Mouse (Mus musculus) right cerebral cortex, postnatal 4 days (tissue): ENCODE data around the gene Cers2.

Source experiments
- DNase-seq: peaks from one replicate; pipeline ENCODE4 v3.0.0-alpha.2; 2022

The Cers2 gene

DNA sequence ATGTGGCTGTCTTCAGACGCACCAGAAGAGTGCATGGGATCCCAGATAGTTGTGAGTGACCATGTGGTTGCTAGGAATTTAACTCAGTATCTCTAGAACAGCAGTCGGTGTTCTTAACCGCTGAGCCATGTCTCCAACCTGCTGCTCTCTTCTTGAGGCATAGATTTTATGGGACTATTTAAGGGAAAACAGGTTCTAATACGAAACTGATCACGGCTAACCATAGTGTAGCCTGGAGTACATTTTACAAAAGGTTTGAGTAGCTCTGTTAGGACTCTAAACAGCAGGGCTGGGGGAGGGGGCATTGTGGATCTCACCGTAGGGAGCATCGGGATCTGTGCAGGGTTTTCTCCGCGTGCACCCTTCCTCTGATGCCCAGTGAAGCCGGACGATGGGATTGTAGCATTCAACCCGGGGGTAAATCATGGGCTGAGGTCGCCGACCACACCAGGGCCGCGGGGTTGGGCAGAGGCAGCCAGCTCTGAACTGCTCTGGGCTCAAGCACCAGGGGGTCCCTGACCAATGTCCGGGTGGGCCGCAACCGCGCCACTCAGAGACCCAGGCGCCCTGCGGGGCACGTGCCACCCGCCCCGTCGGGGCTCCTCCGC, at the start of gene Cers2:
Cers2 (plus strand) TSS at position 306 of the 608 bp plus-strand sequence.
- no peak for DNase-seq

DNA sequence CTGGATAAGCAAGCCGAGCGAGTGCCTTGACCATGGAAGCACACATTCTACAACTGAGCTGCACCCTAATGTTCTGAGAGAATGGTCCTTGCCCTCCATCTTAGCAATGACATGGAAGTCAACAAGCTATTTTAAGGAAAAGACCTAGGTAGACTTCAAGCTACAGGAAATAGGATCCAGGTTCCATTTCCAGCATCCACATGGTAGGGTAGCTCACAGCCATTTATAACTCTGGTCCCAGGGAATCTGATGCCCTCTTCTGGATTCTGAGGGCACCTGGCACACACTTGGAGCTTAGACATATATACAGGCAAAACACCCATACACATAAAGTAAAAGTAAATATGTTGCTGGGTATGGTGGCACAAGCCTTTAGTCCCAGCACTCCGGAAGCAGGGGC, 48.5 kb upstream of the Cers2 start:
- DNase-seq = no peak

DNA sequence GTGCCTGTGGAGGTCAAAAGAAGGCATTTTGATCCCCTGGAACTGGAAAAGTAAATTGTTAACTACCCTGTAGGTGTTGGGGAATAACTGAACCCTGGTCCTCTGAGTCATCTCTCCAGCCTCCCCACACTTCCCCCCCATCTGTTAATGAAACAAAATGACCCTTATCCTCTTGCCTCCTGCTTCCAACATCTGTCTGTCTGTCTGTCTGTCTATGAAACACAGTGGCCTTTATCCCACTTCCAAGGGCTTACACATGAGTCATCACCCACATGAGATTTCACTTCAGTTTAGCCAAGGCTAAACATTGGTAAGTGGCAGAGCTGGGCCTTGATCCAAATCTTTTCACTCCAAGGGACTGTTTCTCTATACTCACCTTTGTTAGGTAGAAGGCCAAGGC, 46.7 kb upstream of the Cers2 start:
- no peak for DNase-seq

DNA sequence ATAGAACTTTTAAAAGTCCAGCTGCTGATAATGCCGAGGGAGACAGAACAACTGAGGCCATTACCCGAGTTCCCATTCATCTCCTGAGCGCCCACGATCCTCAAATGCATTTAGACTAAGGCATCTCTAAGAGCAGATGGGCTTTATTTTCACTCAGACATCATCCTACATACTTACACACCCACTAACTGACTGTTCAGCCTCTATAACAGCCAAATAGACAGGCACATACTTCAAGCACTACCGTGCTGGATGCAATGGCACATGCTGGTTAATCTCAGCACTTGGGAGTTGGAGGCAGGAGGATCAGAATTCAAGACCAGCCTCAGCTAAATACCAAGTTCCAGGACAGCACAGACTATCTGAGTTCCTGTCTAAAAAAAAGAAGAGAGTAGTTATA, 44.8 kb upstream of the Cers2 start:
- DNase-seq = no peak

DNA sequence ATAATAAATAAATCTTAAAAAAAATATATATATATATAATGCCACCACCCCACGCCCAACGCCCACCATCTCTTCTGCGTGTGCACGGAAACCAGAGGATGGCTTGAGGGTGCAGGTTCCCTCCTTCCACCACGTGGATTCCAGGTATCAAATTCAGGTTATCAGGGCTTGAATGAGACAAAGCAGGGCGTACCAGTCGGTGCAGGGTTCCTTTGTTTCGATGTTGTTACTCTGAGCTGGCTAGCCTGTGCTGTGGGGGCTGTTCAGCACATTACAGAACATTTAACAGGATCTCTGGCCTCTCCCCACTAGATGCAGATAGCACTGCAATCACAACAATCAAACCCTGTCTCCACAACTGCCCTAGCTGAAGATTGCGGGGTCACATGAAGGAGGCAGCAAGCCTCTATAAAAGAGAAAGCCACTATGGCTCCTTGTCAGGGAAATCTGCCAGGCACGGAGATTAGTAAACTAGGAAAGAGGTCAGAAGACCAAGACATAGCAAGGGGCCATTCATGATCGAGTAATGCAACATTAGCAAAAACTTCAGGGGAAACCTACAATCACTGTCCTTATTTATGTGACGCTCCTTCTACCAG, 43.7 kb upstream of the Cers2 start:
- no peak for DNase-seq

DNA sequence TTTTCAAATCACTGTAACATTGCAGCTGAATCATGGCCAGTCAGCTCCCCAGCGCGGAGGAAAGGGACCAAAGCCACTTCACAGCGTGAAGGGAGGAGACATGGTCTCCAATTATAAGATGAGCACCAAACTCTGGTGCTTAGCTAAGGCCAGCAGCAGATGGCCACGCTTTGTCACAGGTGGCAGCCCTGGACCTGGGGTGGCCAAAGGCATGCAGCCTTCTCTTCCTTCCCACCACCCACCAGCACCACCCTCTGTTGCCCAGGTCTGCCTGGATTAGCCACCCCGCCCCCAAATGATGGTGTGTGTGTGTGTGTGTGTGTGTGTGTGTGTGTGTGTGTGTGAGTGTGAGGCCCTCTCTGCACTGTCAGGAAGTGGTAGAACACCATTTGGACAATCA, 41.1 kb upstream of the Cers2 start:
- no peak for DNase-seq

DNA sequence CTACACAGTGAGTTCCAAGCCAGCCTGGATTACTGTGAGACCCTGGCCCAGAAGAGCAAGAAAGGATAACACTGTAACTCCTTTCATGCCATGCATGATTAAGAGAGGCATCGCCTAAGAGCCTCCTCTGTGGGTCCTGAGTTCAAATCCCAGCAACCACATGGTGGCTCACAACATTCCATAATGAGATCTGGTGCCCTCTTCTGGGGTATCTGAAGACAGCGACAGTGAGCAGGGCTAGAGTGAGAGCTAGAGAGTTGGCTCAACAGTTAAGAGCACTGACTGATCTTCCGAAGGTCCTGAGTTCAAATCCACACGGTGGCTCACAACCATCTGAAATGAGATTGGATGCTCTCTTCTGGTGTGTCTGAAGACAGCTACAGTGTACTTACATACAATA, 40.1 kb upstream of the Cers2 start:
- no peak for DNase-seq

DNA sequence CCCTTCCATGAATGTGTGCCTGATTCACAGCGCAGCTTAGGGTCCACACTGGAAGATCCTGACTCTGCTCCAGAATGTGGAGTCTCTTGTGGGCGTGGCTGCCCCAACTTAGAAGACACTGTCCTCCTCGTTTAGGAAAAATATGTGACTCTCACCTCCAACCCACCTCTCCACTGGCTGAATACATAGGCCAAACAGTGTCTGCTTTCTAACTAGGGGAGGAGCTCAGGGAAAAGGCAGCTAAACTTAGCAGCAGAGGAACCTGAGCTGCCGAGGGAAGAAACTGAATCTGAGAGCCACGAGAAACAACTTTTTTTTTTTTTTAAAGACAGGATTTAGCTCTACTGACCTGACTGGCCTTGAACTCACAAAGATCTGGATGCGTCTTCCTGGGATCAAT, 39.4 kb upstream of the Cers2 start:
- no peak for DNase-seq

DNA sequence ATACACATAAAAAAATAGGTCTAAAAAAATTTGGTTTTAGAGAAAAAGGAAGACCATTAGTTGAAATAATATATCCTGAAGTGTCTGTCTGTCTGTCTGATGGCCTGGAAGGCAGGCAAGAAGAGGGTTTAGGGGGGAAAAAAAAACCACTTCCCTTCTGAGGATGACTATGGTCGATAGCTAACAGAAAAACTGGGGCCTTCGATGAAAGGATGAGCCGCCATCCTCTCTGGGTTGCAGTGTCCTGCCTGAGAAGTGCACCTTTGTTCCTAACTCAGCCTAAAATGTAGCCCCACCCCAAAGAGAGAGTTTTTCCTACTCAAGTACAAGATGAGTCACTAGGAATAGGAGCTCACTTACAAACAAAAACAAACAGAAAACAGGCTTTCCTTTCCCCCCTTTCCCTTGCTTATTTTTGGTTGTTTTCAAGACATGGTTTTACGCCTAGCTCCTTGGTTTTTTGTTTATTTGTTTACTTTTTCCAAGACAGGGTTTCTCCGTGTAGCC, 38.1 kb upstream of the Cers2 start:
- DNase-seq = no peak

DNA sequence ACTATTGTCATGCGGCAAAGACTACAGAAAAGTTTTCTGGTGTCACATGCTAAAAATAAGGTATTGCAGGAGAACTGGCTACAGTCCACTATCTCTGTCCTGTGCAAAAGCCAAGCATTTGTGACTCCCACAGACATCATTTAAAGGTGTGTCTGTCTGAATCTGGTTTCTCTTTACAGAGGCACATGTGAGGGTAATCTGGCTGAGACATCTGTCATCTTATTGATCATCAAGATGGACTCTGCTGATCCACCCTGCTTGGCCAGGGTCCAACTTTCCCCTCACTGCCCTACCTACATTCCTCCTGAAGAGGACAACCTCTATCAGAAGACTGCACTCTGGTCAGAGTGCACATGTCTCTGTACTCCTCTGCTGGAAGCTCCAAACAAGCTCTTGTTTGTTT, 37.4 kb upstream of the Cers2 start:
- no peak for DNase-seq

DNA sequence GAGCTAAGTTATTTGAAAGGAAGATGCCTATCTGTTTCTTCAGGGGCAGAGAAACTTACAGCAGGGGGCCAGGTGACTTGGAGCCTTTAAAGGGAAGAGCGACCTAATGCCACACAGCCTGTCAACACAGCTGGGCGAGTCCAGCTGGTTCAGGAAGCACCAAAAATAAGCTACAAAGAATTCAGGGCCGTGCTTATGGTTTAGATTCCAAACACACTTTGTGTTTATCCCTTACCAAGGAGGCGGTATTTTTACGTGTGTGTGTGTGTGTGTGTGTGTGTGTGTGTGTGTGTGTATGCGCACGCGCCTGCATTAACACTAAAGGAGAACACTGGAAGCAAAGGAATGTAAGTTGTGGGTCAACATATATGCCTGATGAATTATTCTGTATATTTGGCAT, 33.8 kb upstream of the Cers2 start:
- peak; percentile 29 for DNase-seq

DNA sequence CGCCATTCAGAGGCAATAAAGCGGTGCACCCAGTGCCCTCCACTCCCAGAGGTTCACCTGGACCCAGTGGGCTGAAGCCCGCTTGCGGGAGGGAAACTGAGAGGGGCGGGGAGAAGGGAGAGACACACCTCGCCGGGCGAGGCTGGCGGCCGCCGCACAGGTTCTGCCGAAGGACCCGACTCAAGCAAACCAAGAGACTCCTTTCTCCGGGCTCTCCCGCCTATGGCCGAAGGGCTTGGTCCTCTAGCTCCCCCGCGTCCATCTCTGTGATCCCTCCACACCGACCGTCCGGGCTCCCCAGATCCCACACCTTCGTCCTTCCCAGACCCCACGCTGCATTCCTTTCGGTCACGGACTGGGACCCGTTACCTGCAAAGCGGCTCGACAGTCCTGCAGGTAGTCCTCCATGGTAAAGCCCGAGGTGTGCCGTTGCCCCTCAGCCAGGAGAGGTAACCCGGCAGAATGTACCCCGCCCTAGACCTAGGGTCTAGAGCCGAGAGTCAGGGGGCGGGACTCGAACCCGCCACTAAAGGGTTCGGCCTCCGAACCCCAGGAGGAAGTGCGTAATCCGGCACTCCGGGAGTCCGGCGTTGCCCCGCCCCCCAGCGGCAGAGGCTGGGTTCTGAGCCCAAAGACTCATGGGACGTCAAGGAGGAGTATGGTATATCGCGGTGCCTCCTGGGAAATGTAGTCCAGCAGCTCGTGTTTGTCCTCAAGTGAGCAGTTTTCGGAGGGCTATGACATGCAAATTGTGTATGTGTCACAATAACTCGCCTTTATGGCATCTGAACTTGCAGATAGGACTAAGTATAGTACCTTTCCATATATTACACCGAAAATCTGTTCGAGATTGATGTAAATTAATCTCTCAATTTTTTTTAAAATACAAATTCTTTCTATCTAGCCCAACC, 33.1 kb upstream of the Cers2 start, which contains the start of the genes Mindy1 and Prune1:
Mindy1 (plus strand) TSS at position 130 of the 911 bp plus-strand sequence.
Prune1 (minus strand) TSS at position 861 of the 911 bp plus-strand sequence.
- DNase-seq = peak; percentile 99

DNA sequence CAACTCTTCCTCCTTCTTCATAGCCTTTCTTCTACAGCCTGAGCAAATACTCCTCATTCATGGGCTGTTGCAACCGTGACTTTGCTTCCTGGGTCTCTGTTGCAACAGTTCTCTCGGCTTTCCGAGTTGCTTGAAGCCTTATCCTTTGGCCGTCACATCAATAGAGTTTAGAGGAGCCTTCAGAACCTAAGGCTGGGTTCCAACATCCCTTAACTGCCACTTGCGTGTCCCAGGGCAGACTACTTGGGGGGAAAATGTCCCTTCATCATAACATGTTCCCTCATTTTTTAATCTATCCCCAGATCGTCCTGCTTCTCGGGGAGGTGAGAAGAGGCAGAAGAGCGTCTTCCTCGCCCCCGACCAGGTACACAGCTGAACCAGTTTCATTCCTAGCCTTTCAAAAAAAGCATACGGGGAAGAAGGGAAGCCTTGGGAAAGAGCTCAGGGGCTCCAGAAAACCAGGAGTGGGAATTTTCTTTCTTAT, 32.2 kb upstream of the Cers2 start:
- DNase-seq = no peak

DNA sequence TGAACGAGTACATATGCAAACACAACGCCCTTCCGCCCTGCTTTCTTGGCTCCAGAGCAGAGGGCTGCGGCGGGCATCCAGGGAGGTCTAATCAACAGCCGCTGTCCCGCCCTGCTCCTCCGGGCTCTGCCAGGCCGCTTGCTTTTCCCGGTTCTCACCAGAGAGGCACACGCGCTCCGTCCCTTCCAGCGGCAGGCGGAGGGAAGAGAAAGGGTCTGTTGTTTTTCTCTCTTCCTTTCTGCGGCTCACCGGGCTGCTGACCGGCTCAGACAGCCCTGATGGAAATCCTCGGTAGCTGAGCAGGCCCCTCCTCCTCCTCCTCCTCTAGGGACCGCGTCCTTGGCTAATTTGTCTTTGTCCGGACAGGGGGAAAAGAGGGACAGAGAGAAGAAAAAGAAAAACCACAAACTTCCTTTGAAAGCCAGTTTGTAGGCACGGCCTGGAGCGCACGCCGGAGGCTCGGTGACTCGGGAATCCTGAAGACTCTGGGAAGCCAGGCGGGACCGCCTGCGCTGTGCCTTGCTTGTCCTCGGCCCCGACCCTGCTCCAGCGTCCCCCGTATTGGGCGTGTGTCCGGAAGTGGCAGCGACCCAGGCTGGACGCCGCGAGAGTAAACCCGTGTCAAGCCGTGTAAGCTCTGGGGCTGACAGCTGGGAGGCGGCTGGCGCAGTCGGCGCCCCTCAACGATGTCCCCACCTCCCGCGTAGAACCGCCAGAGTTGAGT, 31.6 kb upstream of the Cers2 start:
- DNase-seq = peak; percentile 74

DNA sequence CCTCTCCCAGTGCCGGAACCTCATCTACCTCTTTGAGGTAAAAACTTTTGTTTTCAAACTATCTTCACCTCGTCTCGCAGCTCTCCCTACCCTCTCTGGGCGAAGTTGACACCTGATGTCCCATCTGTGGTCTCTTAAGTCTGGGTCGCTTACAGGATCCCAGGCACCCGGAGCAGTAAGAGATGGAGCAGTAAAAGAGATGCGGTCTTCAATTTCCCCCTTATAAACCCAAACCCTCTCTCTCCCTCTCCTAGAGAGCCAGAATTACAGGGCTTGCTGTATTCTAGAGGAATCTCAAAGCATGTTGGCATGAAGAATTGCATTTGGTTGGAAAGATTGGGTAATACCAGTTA, 31.0 kb upstream of the Cers2 start:
- no peak for DNase-seq

DNA sequence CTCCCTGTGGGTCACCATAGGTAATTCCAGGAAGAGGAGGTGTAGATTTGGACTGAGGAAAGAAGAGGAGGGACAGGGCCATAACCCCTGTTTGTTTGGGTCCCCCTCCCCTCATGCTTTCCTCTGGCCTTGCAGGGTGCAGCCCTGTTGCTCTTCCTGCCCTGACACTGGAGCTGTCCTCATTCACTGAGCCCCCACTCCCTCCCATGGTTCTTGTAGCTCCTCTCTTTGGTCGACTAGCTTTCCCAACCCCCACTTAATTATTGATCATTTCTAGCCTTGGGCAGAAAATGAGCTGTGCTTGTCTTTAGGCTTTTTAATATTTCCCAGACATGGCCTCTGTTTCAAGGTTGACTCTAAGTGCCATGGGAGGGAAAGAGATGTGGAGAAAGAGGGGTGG, 30.5 kb upstream of the Cers2 start:
- no peak for DNase-seq

DNA sequence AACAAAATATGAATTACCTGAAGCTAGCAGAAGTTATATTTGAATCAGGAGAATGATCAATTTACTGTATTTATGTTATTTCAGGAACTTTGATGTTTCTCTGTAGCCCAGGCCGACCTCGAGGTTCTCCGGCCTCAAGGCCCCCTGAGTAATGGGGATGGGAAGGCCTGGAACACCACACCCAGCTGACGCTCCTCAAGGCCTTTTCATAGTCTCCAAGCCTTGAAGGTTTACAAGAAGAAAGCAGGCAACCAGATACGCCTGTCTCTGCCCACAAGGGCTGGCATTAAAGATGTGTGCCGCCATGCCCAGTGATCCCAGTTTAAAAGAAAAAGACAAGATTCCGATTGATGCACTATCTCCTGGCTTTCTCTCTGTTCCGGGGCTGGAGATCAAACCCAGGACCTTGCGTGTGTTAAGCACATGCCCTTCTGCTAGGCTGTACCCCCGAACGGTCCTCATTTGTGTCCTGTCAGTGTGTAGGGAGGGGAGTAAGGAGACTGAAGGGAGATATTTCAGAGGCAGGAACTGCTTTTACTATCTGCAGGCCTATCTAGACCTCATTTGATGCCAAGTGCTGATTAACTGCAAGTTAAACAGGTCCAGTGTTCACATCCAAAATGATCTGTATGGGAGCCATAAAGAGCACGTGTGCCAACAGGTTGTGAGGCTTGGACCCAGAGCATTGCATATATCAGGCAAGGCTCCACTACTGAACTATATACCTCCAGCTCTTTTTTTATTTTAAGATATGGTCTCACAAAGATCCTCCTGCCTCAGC, 29.9 kb upstream of the Cers2 start:
- DNase-seq = no peak

DNA sequence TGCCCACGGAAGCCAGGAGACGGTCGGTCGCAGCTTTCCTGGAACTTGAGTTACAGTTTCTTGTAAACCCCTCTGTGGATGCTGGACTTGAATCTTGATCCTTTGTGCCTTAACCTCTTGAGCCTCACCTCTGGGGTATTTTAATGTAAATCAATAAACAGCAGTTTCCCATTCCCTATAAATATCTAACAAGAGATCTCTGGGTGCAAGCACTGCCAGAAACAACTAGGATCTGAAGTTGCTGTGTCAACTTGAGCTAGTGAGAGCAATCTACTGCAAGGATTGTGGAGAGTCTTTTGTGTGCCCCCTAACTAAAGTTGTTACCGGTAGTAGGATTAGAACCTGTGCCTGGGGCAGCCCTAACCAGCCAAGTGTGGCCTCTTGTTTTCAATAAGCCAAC, 29.2 kb upstream of the Cers2 start:
- no peak for DNase-seq

DNA sequence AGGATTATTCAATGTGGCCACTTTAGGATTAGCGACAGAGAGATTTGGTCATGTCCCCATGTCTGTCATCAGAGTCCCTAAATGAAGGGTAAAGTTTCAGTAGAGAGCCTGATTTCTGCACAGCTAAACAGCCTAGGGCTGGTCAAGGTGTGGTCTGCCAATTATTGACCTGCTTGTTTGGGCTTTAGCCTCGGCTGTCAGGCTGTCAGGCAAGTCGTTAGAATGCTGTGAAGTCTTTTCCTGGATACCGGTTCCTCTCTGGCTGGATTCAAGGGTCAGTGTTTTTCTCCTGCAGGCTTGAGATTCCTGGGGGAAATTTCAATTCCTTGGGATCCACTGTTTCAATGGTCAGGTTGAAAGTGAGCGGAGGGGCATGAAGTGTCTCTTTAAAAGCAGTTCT, 28.6 kb upstream of the Cers2 start:
- DNase-seq = no peak

DNA sequence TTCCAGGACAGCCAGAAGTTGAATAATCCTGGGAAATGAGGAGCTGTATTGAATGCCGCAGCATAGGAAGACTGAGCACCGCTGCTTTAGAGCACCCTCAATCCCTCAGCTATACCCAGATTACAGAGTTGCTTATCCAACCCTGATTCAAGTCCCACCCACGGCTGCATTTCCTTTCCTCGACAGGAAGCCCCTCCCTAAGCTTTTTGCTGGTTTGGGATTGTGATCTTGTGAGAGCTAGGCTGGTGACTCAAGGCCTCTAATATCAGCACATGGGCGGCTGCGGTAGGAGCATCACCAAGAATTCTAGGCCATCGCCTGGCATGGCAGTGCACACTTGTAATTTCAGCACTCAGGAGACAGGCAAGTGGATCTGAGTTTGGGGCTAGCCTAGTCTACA, 28.1 kb upstream of the Cers2 start:
- DNase-seq = no peak

DNA sequence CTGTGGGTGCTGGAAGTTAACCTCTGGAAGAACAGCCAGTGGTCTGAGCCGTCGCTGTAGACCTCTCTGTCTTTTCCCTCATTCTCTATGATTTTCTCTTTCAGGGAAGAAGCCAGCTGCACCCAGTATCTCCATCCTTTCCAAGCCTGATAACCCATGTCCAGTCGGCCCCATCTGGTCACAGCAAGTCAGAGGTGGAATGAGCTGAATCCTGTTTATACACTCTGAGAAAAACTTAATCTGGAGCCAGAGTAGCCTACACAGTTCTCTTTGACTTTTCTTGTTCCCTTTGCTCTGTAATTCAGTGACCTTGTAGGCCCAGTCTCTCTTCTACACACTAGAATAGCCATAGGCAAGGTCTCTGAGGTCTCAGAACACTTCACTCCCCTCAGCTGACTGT, 27.1 kb upstream of the Cers2 start:
- DNase-seq = no peak

DNA sequence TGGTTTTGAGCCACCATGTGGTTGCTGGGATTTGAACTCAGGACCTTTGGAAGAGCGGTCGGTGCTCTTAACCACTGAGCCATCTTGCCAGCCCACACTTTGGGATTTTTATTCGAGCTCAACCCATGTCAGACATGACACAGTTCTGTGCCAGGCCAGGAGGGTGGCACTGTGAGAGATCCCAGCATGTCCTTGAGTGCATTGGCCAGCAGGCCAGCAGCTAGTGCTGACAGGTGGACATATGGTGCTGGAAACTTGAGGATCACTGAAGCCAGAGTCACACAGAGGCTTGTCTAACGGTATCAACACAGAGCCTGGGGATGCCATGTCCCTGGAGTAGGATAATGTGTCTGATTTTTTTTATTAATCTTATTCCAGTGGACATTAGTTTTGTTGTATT, 25.2 kb upstream of the Cers2 start:
- DNase-seq = no peak
